Mouse (Mus musculus): Measurements from ENCODE around the gene Higd1c. TPM values are rescaled to one million over a fixed set of nuclear protein-coding genes. Genes with fewer than 3 reads are reported as not detected.
"Not testable (repeated sequence)": the region's sequence is repeated elsewhere in the genome, so short reads cannot be mapped to it uniquely, and the experiment has no call there.

Gene Higd1c
- polyA plus RNA-seq, 1 experiment from 2014 or later = not detected

DNA sequence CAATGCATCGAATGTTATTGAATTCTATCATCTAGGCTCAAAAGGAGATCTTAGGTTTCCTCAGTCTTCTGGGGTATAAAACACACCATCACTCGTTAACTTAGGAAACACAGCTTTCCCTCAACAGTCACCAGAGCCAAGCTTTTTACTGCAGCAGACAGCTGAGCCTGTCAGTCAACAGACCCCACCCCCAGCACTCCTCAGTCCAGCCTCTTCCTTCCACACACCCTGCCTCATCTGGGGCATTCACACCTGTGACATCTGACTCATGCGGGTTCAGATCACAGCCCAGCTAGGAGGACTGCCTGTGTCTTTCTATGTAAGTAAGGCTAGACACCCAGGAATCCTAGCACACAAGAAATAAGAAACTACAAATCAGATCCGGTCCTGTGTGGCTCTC, 49.7 kb downstream of the Higd1c start:
- Histone ChIP-seq H3K27me3 (no peaks in the 10 kb centered on the region), H3K4me2 (no peak overlapping the region), H3K4me3 (no peak overlapping the region), H3K9ac (no peak overlapping the region), H3K36me3 (0 out of 2 replicates have a peak, but pooled peaks cover 9% of the 10 kb centered on the region), H3K27ac (no peak overlapping the region), H3K4me1 (replicated peaks) (peaks cover 21% of the 10 kb centered on the region), H3K9me3 (replicated peaks) (no peaks in the 10 kb centered on the region)
- ATAC-seq (replicated peaks; ENCODE audit: insufficient number of reproducible peaks, insufficient read depth, low FRiP score, low read depth) = no peak
- whole genome bisulfite sequencing = 62% methylated on average over 4 of the region's 4 CpGs

DNA sequence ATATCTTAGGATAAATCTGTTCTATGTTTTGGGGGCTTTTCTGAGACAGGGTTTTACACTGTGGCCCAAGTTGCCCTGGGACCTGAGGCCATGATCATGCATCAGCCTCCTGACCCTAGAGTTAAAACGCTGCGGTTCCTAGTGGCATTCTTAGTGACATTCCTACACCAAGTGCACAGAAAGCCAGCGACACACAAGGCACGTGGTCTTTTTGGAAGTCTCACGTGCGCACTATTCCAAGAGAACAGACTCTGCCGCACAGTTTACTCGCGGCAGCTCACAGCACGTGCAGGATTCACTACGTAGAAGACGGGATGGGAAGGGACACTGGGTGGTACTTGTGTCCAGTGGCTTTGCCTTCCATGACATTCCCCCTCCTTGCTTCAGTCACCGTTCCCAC, 50.6 kb downstream of the Higd1c start:
- Histone ChIP-seq H3K4me1 (replicated peaks) (peaks cover 31% of the 10 kb centered on the region), H3K36me3 (0 out of 2 replicates have a peak, but pooled peaks cover 2% of the 10 kb centered on the region), H3K9me3 (replicated peaks) (no peaks in the 10 kb centered on the region), H3K4me2 (no peak overlapping the region), H3K27me3 (no peaks in the 10 kb centered on the region), H3K9ac (no peak overlapping the region), H3K27ac (0 out of 2 replicates have a peak overlapping the region, but pooled peaks have one; percentile 17), H3K4me3 (no peak overlapping the region)
- ATAC-seq (replicated peaks; ENCODE audit: insufficient number of reproducible peaks, insufficient read depth, low FRiP score, low read depth) = no peak
- WGBS = 83% methylated on average over 13 of the region's 13 CpGs

DNA sequence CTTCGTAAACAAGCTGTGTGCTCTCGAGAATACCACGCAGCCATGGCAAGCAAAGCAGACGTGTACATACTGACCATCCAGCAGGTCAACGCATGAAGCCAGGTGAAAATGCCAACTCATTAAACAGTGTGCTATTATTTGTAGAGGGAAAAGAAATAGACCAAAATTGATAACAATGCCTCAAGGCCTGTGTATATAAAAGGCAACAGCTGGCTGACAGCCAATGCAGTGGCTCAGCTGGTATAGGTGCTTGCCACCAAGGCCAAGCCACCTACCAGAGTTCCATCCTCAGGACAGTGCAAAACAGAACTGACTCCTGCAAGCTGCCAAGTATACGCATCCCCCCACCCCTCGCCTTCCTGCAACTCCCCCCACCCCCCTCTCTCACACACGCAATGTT, 51.3 kb downstream of the Higd1c start:
- Histone ChIP-seq H3K27me3 (no peaks in the 10 kb centered on the region), H3K9ac (no peak overlapping the region), H3K36me3 (no peaks in the 10 kb centered on the region), H3K9me3 (replicated peaks) (no peaks in the 10 kb centered on the region), H3K4me2 (no peak overlapping the region), H3K4me3 (no peak overlapping the region), H3K27ac (0 out of 2 replicates have a peak overlapping the region, but pooled peaks have one; percentile 17), H3K4me1 (replicated peaks) (peaks cover 31% of the 10 kb centered on the region)
- WGBS = 79% methylated on average over 8 of the region's 8 CpGs
- no peak for ATAC-seq (replicated peaks; ENCODE audit: insufficient number of reproducible peaks, insufficient read depth, low FRiP score, low read depth)

DNA sequence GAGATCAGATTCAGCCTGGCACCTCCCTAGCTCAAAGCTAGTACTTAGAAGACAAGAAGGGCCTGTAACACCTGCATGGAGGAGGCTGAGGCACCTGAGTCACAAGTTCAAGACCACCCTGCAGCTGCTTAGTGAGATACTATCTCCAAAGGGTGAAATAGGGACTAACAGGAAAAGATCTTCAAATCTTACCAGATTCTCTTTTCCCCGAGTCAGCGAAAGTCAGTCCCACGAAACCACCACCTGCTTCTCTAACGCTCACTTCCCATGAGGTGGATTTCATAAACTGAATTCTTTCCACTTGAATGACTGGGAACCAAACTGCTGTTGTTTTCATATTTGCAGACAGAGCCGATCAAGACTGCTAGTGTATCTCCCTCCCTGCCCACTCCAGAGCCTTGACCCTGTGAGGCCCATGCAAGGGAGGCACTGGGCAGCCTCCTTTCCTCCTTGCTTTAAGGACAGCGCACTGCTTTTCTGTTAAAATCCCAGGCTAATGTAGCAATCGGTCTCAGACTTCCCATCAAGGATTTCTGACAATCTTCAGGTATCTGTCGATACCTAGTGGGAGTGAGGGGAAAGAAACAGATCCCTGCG, 53.6 kb downstream of the Higd1c start:
- peaks cover 43% of the 10 kb centered on the region for H3K4me1 ChIP-seq (replicated peaks)
- H3K36me3 ChIP-seq = no peaks in the 10 kb centered on the region
- H3K9ac ChIP-seq = no peak overlapping the region
- no peaks in the 10 kb centered on the region for H3K9me3 ChIP-seq (replicated peaks)
- 76% methylated on average over 9 of the region's 9 CpGs for WGBS
- H3K4me3 ChIP-seq = no peak overlapping the region
- no peak overlapping the region for H3K27ac ChIP-seq
- no peak for ATAC-seq (replicated peaks; ENCODE audit: insufficient number of reproducible peaks, insufficient read depth, low FRiP score, low read depth)
- H3K4me2 ChIP-seq = no peak overlapping the region
- no peaks in the 10 kb centered on the region for H3K27me3 ChIP-seq

DNA sequence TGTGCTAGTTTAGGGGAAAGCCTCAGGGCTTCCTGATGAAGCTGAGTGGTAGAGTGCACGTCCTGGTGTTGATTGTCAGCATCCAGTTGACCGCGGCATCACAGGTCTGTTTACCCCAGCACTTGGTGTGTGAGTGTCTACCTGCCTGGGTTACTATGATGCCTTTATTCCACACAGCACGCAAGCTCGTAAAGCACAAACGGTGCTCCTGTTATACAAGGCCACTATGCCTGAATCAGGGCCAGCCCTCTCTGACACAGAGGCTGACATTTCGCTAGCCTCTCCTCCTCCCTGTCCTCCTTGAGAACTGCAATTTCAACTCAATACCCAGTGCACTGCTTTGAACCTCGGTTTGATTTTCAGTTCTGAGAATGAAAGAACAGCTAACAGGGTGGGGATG, 55.0 kb downstream of the Higd1c start:
- H3K4me2 ChIP-seq = 0 out of 2 replicates have a peak overlapping the region, but pooled peaks have one; percentile 1
- WGBS = 65% methylated on average over 8 of the region's 8 CpGs
- H3K4me1 ChIP-seq (replicated peaks) = peaks cover 49% of the 10 kb centered on the region
- peaks cover under 1% of the 10 kb centered on the region; the same call in 1 of the 2 replicates for H3K27me3 ChIP-seq
- ATAC-seq (replicated peaks; ENCODE audit: insufficient number of reproducible peaks, insufficient read depth, low FRiP score, low read depth) = no peak
- H3K36me3 ChIP-seq = no peaks in the 10 kb centered on the region
- H3K9ac ChIP-seq = 0 out of 2 replicates have a peak overlapping the region, but pooled peaks have one; percentile 9
- H3K9me3 ChIP-seq (replicated peaks) = no peaks in the 10 kb centered on the region
- H3K4me3 ChIP-seq = no peak overlapping the region
- H3K27ac ChIP-seq = peak overlapping the region; percentile 33; the same call in 1 of the 2 replicates

DNA sequence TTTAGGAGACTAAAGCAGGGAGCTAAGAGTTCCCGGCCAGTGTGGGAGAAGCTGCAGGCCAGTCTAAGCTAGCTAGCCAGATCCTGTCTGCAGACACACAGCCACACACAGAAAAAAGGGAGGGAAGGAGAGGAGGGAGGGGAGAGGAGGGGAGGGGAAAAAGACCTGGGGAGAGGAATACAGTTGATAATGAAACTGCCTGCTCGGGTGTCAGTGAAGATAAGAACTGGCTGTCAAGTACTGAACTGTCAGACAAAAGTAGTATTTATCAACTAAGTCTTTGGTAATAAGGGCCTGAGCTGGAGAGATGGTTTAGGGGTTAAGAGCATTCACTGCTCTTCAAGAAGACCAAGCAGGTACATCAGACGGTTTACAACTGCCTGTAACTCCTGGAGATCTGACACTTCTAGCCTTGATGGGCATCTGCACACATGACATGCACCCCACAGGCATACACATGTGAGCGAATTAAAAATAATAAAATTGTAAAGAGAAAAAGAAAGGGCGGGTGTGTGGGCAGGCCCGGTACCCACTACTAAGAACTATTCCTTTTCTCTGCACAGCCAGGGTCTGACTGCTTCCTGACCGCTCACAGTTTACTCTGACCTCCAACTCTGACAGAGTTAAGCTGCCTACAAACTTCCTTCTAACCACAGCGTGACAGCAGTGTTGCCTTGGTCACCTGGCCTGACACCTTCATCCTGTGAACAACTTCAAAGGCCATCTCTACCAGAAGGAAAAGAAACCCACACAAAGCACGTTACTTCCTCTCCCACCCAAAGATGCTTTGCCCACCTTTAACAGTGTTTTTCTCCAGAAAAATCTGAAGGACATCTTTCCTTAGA, 55.8 kb downstream of the Higd1c start:
- Histone ChIP-seq H3K27me3 (peaks cover 9% of the 10 kb centered on the region), H3K4me1 (replicated peaks) (peaks cover 47% of the 10 kb centered on the region), H3K9me3 (replicated peaks) (no peaks in the 10 kb centered on the region), H3K4me2 (0 out of 2 replicates have a peak overlapping the region, but pooled peaks have one; percentile 1), H3K36me3 (no peaks in the 10 kb centered on the region), H3K27ac (peak overlapping the region; percentile 33; the same call in 1 of the 2 replicates), H3K9ac (0 out of 2 replicates have a peak overlapping the region, but pooled peaks have one; percentile 9), H3K4me3 (no peak overlapping the region)
- ATAC-seq (replicated peaks; ENCODE audit: insufficient number of reproducible peaks, insufficient read depth, low FRiP score, low read depth) = no peak
- 45% methylated on average over 9 of the region's 9 CpGs for WGBS

DNA sequence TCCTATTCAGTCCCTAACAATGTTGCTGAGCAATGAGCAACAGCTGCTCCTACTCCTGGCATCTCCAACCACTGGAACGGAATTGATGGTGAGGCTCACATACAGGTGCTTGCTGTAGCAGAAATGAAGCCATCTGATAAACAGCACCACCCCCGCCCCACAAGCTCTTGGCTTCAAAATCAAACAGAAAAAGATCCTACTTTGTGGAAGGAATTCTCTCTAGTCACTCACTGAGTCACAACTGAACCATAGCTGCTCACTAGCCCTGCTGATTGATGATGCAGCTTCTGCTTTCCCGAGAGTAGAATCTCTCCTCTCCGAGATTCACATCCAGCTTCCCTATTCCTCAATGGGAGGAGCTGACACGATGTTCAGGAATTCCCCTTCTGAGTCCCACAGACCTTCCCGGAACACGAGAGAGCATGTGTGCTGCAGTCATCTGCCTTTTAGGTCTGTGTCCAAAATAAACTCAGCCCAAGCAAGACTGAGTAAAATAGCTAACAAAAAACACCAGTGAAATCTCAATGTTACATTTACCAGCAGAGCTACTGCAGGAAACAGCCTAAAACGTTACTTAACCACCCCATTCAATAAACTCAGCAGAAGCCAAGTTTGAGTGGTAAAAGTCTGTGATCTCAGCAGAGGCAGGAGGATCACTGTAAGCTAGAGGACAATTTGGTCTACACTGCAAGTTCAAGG, 56.9 kb downstream of the Higd1c start:
- no peak overlapping the region for H3K9ac ChIP-seq
- H3K27me3 ChIP-seq = peaks cover 18% of the 10 kb centered on the region
- no peaks in the 10 kb centered on the region for H3K36me3 ChIP-seq
- no peaks in the 10 kb centered on the region for H3K9me3 ChIP-seq (replicated peaks)
- peak overlapping the region; percentile 72 for H3K4me3 ChIP-seq
- peaks cover 39% of the 10 kb centered on the region for H3K4me1 ChIP-seq (replicated peaks)
- peak overlapping the region; percentile 97 for H3K4me2 ChIP-seq
- WGBS = 27% methylated on average over 8 of the region's 8 CpGs
- no peak overlapping the region for H3K27ac ChIP-seq
- ATAC-seq (replicated peaks; ENCODE audit: insufficient number of reproducible peaks, insufficient read depth, low FRiP score, low read depth) = no peak

DNA sequence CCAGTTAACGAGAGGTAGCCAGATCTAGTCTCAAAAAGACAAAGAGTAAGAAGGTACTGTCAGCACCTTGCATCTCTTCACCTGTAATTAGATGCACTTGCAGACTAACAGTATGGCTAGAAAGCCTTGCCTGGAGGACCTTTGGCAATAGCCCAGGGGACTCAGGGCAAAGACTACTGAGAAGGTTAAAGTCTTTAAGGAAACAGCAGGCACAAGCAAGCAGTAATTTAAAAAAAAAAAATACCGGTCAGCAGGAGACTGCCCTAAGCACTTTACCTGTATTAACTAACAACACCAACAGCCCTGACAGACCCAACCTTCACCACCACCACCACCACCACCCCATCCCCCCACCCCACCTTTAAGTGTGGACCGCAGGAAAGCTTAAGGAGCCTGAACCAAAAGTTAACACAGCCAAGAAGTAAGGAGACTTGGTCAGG, 57.4 kb downstream of the Higd1c start, which contains the start of gene Gm5475:
Gene Gm5475, plus strand, starts transcription at position 390 of the 440 bp plus-strand sequence.
- Histone ChIP-seq H3K27ac (peak within 1 kb of the TSS; percentile 43), H3K9ac (peak within 1 kb of the TSS; percentile 83), H3K27me3 (peaks cover 18% of the 10 kb centered on the region), H3K4me3 (peak within 1 kb of the TSS; percentile 72), H3K4me2 (peak within 1 kb of the TSS; percentile 97), H3K4me1 (replicated peaks) (peaks cover 39% of the 10 kb centered on the region)
- H3K9me3 ChIP-seq (replicated peaks); ATAC-seq (replicated peaks; ENCODE audit: insufficient number of reproducible peaks, insufficient read depth, low FRiP score, low read depth); H3K36me3 ChIP-seq: not testable (repeated sequence)
- WGBS = 31% methylated on average over 3 of the region's 3 CpGs

DNA sequence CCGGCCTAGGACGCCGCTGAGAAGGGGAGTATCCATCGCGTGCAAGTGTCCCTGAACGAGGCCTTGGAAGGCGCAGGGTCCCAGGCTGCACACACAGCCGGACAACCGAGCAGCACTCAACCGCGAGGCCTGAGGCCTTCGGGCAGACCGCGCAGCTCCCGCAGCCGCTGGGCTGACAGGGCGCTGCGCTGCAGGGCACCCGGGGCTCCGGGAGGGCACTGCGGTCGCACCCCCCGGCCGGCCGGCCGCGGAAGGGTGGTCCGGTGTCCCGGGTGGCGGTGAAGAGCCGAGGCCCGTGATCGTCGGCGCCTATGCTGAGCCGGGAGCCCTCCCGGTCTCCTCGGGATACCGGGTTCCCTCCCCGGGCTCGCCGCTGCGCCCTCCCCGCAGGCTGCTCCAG, 58.1 kb downstream of the Higd1c start:
- Histone ChIP-seq H3K4me3 (peak overlapping the region; percentile 72), H3K9me3 (replicated peaks) (no peaks in the 10 kb centered on the region), H3K27ac (peak overlapping the region; percentile 43), H3K9ac (peak overlapping the region; percentile 83), H3K4me1 (replicated peaks) (peaks cover 39% of the 10 kb centered on the region), H3K36me3 (no peaks in the 10 kb centered on the region), H3K27me3 (peaks cover 18% of the 10 kb centered on the region), H3K4me2 (peak overlapping the region; percentile 97)
- peak; percentile 68 for ATAC-seq (replicated peaks; ENCODE audit: insufficient number of reproducible peaks, insufficient read depth, low FRiP score, low read depth)
- whole genome bisulfite sequencing = 0% methylated on average over 44 of the region's 44 CpGs

DNA sequence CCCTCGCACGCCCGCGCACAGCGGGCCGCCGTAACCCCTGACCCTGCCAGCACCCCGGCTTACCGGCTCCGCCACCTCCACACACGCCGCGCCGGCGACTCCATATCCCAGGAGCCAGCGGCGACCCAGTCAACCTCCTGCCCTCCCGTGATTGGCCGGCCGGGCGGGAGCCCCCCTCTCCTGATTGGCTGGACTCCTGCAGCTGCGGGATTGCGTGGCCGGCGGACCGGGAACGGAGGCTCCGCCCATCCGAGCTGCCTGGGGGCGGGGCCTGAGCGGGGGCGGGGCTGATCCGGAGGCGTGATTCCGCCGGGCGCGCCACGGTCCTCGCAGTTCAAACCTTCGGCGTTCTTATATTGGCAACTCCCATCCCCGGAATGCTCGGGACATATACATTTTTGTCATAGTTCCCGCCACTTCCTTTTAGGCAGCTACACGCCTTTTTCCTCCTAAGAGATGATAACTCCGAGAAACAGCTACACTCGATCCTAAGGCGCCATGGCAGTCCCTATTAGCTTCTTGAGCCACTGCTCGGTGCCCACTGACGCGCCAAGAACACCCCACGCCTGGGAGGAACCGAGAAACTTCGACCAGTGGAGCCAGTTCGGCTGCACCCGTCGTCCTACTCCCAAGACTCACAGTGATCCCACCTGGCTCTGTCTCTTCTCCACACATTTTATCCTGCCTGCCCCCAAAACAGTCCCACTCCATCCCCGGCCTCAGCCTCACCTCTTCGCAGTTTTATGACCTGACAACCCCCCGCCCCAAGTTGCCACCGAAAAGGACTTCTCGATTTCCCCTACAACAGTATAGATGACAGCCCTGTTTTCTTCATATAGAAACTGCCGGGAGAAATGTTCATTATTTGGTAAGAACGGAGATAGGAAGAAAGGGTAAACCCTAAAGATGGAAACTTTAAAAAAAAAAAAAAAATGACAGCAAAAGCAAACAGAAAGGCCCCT, 58.8 kb downstream of the Higd1c start:
- Histone ChIP-seq H3K9ac (peak overlapping the region; percentile 83), H3K27me3 (peaks cover 18% of the 10 kb centered on the region), H3K4me1 (replicated peaks) (peaks cover 35% of the 10 kb centered on the region), H3K9me3 (replicated peaks) (no peaks in the 10 kb centered on the region), H3K27ac (peak overlapping the region; percentile 43; the same call in 1 of the 2 replicates), H3K36me3 (no peaks in the 10 kb centered on the region), H3K4me3 (peak overlapping the region; percentile 72), H3K4me2 (peak overlapping the region; percentile 97)
- peak; percentile 97 for ATAC-seq (replicated peaks; ENCODE audit: insufficient number of reproducible peaks, insufficient read depth, low FRiP score, low read depth)
- under 1% methylated on average over 65 of the region's 65 CpGs for WGBS
